Mouse (Mus musculus): Measurements from ENCODE around the gene Lama5.

Gene Lama5

DNA sequence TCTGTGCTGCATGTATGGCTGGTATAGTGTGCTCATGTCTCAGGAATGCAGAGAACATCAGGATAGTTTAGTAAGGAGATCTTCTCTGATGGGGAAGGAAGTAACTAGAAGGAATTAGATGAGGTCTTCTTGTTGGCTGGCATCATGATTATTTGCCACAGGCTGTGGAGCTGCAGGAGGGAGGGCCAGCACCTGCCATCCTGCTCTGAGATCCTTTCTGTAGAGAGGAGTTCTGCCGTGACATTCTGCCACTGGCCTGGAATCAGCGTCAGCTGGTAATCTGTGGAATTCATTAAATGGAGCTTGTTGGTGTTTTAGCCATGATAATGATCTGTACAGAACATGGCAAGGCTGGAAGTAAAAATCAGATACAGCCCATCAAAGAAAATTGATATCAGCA lies 79.6 kb downstream of the Lama5 start:
- no peak for DNase-seq (ENCODE audit: extremely low spot score)

DNA sequence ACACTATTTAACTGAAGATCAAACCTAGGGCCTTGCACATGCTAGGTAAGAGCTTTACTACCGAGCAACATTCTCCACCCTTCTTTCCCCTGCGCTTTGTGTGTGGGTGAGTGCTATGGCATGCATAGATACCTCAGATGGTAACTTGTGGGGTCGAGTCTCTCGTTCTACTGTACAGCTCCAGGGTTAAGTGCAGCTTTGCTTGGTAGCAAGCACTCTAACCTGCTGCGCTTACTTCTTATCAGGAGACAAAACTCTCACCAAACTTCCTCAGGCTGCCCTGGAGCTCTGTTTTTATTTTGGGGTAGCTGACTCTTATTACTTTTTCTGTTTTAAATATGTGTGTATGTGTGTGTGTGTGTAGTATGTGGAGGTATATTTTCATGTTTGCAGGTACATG lies 90.2 kb downstream of the Lama5 start:
- DNase-seq (ENCODE audit: extremely low spot score), result no peak

DNA sequence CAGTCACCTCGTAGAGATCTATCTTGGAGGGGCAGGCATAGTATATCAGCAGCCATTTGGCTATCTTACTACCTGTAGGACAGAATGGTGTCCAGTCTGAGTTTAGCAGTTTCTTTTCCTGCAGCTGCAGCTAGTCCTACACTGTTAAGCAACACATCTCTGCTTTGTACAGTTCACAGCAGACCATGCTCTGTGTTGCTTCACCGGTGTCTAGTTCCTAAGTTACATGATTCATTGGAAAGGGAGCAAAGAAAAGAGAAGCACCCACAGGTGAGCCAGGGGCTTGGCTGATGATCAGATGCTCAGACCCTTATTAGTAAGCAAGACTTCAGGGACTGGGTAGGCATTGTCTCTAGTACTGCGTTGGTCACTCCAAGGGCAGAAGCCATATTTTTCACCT lies 91.7 kb downstream of the Lama5 start:
- DNase-seq (ENCODE audit: extremely low spot score), result no peak

DNA sequence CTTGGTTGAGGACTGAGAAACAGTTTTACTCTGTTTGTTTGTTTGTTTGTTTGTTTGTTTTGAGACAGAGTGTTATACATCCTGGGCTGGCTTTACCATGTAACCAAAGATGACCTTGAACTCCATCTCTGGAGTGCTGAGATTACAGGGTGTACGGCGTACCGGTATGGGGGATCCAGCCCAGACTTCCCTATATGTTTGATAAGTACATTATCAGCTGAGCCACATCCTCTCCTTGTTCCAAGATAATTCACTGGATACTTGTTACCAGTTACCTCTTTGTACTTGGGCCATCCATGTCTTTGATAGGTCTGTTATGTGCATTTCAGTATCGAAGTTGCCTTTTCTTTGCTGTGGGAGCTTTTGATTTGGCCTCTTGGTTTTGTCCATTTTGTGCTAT lies 92.4 kb downstream of the Lama5 start:
- DNase-seq (ENCODE audit: extremely low spot score), result no peak

DNA sequence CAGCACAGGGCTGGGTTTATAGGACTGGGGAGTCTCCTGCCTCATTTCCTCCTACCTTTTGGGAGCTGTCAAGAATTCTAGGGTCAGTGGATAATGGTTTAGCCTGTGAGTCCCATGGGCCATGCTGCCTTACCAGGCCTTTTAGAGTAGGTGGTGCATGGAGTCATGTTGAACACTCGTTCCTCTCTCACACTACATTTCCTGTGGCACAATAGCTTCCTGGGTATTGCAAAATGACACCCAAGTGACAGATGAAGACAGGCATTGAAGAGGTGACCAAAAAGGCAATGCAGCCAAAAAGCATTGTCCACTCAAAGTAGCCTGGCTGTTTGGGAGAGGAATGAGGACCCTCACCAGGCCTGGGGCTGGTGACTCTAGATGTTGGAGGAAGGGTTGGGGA lies 98.0 kb downstream of the Lama5 start:
- DNase-seq (ENCODE audit: extremely low spot score), result no peak
